Mouse (Mus musculus): Measurements from ENCODE around the gene Usp32.

Gene Usp32

DNA sequence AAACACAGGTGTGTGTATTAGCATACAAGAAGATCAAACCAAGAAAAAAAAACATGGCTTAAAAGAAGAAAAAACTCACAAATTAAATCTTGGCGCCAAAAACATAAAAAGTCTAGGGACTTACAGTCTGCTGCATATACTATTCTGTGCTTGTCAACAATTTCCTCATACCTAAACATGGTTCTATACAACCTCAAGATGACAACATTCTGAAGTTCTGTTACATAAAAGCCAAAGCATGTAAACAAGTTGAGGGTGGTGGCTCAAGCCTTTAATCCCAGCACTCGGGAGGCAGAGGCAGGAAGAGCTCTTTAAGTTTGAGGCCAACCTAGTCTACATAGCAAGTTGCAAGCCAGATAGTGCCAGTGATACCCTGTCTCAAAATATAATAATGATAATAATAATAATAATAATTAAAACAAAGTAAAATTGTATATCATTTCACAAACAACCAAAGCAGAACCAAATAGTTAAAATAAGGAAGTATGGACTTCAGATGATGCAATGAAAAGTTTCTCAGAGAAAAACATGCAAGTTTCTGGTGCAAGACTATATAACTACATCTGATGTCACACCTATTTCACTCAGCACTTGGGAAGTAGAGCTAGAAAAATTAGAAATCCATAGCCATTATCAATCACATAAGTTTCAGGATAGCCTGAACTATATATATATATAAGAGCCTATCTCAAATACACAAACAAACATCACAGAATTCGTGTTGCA, 16.5 kb downstream of the Usp32 start:
- no peak for DNase-seq (ENCODE audit: low spot score)

GRCm38 (mm10) chr11:85122073-85122472, 17.9 kb downstream of the Usp32 start:
- no peak for DNase-seq (ENCODE audit: low spot score)

DNA sequence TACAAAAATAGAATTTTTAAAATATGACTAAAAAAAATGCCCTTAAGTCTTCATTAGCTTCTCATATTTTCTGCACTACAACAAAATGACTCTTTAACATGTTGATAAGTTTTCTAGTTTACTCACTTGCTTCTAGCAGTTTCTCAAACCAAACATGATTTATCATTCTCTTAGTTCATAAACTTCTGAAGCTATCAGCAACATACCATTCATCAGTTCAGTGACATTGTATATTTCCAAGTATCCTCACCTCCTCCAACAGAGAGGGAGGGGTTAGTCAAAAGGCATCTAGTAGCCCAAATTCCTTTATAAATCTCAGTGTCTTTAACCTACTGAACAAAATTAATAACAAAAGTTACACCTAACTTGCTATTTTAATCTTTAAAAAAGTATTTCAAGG, 22.8 kb downstream of the Usp32 start:
- DNase-seq (ENCODE audit: low spot score), result no peak

DNA sequence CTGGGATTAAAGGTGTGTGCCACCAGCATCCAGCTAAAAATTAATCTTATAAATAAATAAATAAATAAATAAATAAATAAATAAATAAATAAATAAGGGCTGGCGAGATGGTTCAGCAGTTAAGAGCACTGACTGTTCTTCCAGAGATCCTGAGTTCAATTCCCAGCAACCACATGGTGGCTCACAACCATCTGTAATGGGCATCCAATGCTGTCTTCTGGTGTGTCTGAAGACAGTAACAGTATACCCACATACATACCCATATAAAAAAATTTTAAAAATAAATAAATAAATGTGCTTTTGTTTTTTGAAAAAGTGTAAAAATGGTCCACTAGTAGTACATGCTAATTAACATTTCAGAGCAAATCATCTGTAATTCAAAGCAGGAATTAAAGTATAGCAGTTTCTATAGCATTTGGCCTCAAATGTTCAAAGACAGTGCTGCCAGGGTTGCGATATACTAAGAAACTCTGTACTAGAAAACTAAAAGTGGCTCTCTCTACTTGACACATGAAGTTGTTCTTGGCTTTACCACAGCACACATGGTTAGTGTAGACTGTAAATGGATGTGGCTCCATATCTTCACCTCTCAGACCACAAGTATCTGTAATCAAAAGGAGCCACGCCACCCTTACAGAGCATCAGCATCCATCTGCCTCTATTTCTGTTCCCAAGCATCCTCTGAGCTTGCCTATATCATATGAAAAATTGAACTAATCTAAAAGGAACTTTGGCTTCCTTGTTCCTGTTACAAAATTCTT, 23.7 kb downstream of the Usp32 start:
- no peak for DNase-seq (ENCODE audit: low spot score)

DNA sequence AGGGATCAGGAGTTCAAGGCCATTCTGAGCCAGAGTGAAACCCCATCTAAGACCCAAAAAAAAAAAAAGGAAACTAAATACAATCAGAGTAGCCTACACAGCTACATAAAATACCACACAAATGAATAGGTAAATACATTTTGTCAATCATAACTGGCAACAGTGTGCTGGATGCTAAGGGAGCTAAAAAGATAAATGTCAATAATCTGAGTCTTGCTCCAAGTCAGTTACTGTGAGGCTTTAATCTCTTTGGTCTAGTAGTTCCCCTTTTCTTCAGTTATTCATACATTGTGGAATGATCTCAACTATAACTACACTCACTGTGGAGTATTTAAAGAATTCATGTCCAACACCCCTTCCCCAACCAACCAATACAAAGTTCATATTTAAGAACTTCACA, 30.0 kb downstream of the Usp32 start:
- no peak for DNase-seq (ENCODE audit: low spot score)

GRCm38 (mm10) chr11:85107217-85107616, 32.7 kb downstream of the Usp32 start:
- no peak for DNase-seq (ENCODE audit: low spot score)

DNA sequence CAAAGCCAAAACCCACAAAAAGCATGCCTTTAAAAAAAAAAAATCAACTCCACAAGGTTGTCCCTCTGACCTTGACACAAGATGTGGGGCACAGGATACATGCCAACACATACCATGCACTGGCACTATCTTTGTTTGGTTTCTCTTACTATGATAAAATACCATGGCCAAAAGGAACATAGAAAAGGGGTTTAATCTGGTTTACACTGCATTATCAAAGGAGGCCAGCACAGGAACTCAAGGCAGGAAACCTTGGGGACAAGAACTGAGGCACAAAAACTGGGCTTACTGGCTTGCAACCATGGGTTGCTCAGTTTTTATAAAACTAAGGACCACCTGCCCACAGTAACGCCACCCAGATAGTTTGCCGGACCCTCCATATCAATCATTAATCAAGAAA, 34.1 kb downstream of the Usp32 start:
- DNase-seq (ENCODE audit: low spot score), result no peak

- no peak for DNase-seq (ENCODE audit: low spot score)
Measured at GRCm38 (mm10) chr11:85103763-85104162, 36.2 kb downstream of the Usp32 start.

DNA sequence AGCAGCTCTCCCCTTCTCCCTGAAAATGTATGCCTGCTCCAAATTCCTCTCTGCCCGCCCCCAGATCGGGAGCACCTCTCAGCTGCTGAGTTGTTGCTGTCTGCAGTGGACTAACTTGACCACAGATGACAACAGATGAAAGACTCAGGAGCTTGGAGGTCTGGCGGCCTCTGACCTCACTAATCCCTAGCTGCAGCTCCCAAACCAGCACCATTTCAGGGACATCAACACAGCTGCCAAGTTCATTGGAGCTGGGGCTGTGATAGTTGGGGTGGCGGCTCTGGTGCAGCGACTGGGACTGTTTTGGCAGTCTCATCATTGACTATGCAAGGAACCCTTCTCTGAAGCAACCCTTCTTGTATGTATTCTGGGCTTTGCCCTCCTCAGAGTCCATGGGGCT, 44.8 kb downstream of the Usp32 start:
- DNase-seq (ENCODE audit: low spot score), result no peak

DNA sequence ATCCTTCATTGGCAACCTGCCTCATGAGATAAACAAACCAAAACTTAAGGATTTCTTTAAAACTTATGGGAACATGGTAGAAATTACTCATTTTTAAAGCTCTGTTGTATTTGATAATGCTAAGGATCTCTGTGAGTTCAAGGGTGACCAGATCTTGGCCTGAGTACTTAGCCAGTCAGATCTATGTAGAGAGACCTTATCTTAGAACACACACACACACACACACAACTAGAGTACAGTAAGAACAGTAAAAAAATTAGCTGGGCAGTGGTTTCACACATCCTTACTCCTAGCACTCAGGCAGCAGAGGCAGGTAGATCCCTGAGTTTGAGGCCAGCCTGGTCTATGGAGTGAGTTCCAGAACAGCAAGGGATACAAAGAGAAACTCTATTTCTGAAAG, 53.7 kb downstream of the Usp32 start:
- no peak for DNase-seq (ENCODE audit: low spot score)

DNA sequence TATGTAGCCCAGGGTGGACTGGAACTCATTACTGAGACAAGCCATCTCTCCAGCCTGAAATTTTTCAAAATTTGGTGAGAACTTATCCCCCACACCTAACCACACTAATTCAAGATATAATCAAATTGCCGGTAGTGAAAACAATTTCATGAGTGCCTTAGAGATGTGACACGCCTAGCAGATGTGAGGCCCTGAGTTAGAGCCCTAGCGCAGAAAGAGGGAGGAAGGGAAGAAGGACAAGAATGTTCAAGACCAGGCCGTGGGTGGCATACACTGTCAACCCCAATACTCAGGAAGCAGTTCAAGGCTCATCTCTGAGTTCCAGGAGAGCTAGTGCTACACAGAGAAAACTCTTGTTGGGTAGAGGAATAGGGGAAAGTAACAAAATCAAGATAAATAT, 72.1 kb downstream of the Usp32 start:
- no peak for DNase-seq (ENCODE audit: low spot score)

DNA sequence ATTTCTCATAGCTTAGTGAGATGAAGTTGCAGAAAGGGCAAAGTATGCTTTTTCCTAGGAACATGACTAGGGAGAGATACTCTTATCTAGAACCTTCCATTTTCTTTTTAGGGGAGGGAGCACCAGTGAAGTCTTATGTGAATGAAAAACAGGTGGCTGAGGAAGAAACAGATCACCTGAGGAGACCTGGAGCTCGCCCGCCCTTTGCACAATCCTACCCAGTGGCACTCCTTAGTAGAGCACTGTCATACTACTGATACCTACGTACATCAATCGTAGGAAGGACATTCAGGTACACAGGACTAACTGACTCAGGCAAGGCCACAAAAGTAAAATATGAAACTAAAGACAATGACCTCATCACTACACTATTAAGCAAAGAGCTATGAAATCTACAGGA, 81.4 kb downstream of the Usp32 start:
- DNase-seq (ENCODE audit: low spot score), result no peak

GRCm38 (mm10) chr11:85057544-85057943, 82.4 kb downstream of the Usp32 start:
- no peak for DNase-seq (ENCODE audit: low spot score)

- no peak for DNase-seq (ENCODE audit: low spot score)
Measured at GRCm38 (mm10) chr11:85056901-85057300, 83.1 kb downstream of the Usp32 start.

DNA sequence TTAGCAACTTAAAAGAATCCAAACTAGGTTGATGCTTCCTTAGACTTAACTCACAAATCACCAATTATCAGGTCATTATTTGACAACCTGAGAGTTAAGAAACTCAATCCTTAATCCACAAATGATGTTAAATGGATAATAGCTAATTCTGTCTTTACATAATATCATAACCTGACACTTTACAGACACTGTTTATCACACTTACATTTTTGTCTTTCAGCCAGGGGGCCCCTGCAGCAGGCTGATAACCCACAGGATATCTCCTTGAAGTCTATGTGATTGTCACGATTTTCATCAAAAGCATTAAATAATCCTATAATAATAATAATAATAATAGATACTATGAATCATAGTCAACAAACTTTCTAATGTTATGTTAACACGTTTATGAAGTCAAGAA, 84.4 kb downstream of the Usp32 start:
- no peak for DNase-seq (ENCODE audit: low spot score)

DNA sequence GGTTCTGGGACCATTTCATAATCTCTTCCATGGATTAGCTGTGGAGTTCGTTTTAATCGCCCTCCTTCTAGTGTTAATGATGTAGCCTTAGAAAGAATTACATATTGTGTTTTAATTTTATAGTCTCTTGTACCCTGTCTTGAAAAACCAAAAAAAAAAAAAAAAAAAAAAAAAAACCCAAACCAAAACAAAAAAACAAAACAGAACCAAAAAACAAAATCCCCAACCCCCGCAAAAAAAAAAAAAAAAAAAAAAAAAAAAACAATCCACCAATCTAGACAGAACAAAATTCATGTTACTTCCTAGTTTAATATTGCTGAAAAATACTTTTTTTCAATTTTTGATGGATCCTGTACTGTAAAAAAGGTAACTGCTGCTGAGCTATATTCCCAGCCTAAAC, 100.7 kb downstream of the Usp32 start:
- no peak for DNase-seq (ENCODE audit: low spot score)

- DNase-seq (ENCODE audit: low spot score), result no peak
Measured at GRCm38 (mm10) chr11:85013121-85013520, 126.8 kb downstream of the Usp32 start.

- no peak for DNase-seq (ENCODE audit: low spot score)
Measured at GRCm38 (mm10) chr11:85003566-85003965, 136.4 kb downstream of the Usp32 start.

DNA sequence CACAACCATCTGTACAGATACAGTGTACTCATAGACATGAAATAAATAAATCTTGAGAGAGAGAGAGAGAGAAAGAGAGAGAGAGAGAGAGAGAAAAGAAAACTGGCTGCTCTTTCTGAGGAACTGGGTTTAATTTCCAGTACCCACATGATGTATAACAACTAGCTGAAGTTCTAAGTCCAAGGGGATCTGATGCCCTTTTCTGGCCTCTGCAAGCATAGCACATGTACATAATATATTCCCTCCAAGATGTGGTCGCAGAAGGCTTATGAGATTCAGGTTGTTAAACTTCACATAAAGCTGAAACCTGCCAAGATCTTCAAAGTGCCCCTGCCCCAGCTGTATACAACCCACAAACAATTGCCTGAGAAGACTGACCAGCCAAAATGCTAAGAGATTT, 144.7 kb downstream of the Usp32 start:
- no peak for DNase-seq (ENCODE audit: low spot score)

GRCm38 (mm10) chr11:84992996-84993395, 147.0 kb downstream of the Usp32 start:
- DNase-seq (ENCODE audit: low spot score), result no peak

DNA sequence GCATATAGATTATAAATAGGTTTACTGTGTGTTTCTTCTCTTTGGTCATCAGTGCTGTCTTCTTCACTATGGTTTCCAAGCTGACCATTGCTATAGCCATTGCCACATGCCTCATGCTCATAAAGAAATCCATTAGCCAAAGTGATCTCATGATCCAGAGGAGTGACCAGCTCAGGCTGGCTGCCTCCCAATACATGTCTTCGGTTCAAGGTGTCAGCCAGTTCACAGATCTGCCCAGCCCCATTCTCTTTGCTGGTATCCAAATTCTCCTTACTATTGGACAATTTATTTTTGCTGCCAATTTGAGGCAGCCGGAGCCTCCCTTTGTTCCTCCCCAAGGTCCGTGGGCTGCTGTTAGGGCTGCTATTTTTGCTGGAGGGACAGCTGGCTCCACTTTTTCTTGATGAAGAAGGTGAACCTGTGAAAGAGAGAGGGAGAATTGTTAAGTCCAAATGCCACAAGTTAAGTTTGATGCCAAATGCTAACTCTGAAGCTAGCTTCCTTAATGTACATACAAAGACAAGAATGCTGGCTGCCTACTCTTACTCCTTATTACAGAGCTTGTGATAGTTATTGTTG, 151.5 kb downstream of the Usp32 start:
- DNase-seq (ENCODE audit: low spot score), result no peak

- no peak for DNase-seq (ENCODE audit: low spot score)
Measured at GRCm38 (mm10) chr11:84985421-84985820, 154.5 kb downstream of the Usp32 start.

DNA sequence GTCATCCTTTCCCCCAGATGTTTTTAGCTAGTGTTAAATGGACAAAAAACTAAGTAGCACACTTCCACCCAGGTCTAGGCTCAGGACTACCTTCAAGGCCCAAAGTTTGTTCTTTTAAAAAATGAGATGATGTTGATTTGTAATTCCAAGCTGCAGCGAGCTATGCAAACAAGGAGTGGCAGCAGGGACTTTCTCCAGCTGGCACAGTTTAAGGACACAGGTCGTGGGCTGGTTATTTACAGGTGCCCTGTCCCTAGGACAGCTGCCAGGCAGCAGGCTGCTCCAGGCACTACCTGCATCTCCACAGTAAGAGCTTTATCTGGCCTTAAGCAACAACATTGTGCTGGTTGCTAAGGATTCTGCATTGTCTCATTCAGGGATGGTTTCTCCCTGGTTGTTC, 159.3 kb downstream of the Usp32 start:
- DNase-seq (ENCODE audit: low spot score), result no peak

Data from ovary, postnatal 14 days (tissue).